Mouse (Mus musculus): Measurements from ENCODE around the gene Stil. TPM values are rescaled to one million over a fixed set of nuclear protein-coding genes. Genes with fewer than 3 reads are reported as not detected.

Stil gene
- polyA plus RNA-seq, 1 experiment, result 7.8 TPM

DNA sequence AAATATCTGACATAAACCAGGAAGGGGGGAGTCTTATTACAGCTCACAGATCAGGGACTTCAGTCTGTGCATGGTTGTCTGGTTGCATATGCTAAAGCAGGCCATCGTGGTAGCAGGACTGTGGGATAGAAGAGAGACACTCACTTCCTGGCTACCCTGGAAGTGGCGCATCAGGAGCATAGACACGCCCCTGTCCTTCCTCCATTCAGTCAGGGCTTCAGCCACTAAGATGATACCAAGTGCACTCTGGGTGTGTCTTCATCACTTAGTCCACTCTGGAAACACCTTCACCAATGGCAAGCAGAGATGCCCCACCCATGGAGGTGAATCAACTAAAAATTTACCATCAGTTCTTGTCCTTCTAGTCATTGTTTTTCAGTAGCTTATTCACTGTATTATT is 14.3 kb downstream of the Stil start:
- H3K4me1 ChIP-seq (ENCODE audit: control insufficient read depth, insufficient read depth, low read length), result no peaks in the 10 kb centered on the region
- WGBS, result 89% methylated on average over 3 of the region's 3 CpGs
- TF ChIP-seq POLR2A (IDR thresholded peaks at IDR 0.05; ENCODE audit: borderline replicate concordance, control insufficient read depth, low read depth, low read length) (no peak), CTCF (IDR thresholded peaks at IDR 0.05; ENCODE audit: control insufficient read depth, insufficient read depth, low read length) (no peak)

DNA sequence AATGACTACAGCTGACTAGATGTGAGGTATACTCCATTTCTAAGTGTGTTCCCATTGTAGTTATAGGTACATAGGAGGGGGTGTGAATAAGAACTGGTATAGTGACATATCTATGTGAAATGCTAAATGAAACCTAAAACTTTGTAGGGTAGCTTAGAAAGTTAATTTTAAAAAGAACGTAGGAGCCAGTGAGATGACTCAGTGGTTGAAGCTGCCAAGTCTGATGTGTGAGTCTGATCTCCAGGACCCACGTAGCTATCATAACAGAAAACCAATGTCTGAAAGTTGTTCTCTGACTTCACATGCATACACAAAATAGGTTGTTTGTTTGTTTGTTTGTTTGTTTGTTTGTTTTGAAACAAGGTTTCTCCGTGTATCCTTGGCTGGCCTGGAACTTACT is 20.0 kb downstream of the Stil start:
- no peak for TF ChIP-seq POLR2A (IDR thresholded peaks at IDR 0.05; ENCODE audit: borderline replicate concordance, control insufficient read depth, low read depth, low read length)
- no peak for TF ChIP-seq CTCF (IDR thresholded peaks at IDR 0.05; ENCODE audit: control insufficient read depth, insufficient read depth, low read length)
- WGBS, result 90% methylated on average over 3 of the region's 3 CpGs
- no peaks in the 10 kb centered on the region for H3K4me1 ChIP-seq (ENCODE audit: control insufficient read depth, insufficient read depth, low read length)
- no peak overlapping the region for H3K27ac ChIP-seq (ENCODE audit: control insufficient read depth, insufficient read depth, low read depth, low read length, poor library complexity)
- no peak overlapping the region for H3K4me3 ChIP-seq (replicated peaks; ENCODE audit: control insufficient read depth, low read depth, low read length)

More for the DNA sequence above, 14.3 kb downstream of the Stil start:
- Histone ChIP-seq H3K4me3 (replicated peaks; ENCODE audit: control insufficient read depth, low read depth, low read length) (no peak overlapping the region), H3K27ac (ENCODE audit: control insufficient read depth, insufficient read depth, low read depth, low read length, poor library complexity) (no peak overlapping the region)

DNA sequence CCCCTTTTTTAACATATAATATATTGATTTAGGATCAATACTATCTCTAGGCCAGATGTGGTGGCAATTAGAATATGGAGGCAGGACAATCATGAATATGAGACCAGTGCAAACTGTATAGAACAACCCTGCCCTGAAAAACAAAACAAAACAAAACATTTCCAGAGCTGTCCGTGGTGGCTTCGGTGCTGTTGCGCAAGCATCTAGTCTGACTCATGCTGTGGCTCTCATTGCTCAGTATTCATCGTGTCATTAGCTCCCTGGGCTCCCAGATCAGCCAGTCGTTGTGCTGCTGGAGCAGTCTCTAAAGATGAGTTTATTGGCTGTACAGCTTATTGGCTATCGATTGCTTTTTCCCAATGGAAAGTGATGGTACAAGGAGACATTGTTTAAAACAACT is 35.1 kb downstream of the Stil start:
- 46% methylated on average over 6 of the region's 6 CpGs for WGBS
- no peak overlapping the region for H3K4me3 ChIP-seq (replicated peaks; ENCODE audit: control insufficient read depth, low read depth, low read length)
- no peaks in the 10 kb centered on the region; the same call in 1 of the 2 replicates for H3K4me1 ChIP-seq (ENCODE audit: control insufficient read depth, insufficient read depth, low read length)
- H3K27ac ChIP-seq (ENCODE audit: control insufficient read depth, insufficient read depth, low read depth, low read length, poor library complexity), result no peak overlapping the region
- no peak for TF ChIP-seq CTCF (IDR thresholded peaks at IDR 0.05; ENCODE audit: control insufficient read depth, insufficient read depth, low read length)
- no peak for TF ChIP-seq POLR2A (IDR thresholded peaks at IDR 0.05; ENCODE audit: borderline replicate concordance, control insufficient read depth, low read depth, low read length)

DNA sequence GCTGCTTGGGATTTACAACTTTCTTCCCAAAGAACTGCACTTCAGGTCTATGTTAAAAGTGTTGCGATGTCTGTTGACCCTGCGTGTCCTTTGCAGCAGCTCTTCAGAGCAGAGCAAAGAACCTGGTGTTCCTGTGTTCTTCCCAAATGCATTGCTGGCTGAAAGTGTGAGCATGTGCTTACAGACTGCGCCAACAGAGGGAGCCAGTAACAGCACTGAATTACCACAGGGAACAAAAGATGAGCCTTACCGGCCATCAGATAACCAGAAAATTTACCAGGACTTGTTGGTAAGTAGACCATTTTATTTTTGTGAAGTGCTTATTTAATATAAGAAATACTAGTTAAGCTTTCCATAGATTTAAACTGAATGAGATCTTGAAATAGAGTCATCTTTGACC is 38.3 kb downstream of the Stil start:
- Histone ChIP-seq H3K27ac (ENCODE audit: control insufficient read depth, insufficient read depth, low read depth, low read length, poor library complexity) (no peak overlapping the region), H3K4me1 (ENCODE audit: control insufficient read depth, insufficient read depth, low read length) (no peaks in the 10 kb centered on the region; the same call in 1 of the 2 replicates), H3K4me3 (replicated peaks; ENCODE audit: control insufficient read depth, low read depth, low read length) (no peak overlapping the region)
- TF ChIP-seq POLR2A (IDR thresholded peaks at IDR 0.05; ENCODE audit: borderline replicate concordance, control insufficient read depth, low read depth, low read length), result no peak
- TF ChIP-seq CTCF (IDR thresholded peaks at IDR 0.05; ENCODE audit: control insufficient read depth, insufficient read depth, low read length), result peak; percentile 51; the same call in 1 of the 2 replicates
- WGBS, result 30% methylated on average over 4 of the region's 4 CpGs

DNA sequence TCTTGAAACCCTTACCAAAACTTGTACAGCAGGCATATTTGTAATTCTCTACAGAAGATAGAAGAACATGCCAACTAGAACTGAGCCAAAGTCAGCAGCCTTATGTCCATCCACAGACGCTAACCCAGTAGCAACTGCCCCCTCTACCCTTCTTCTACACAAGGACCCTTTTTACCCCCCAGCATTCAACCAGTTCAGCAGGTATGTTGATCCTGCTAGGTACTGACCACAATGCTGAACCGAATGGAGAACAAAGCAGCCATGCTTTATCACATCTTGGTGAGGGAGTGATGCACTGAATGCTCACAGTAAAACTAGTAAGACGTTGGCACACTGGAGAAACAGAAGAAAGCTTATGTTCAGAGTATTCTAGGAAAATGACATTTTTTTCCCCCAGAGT is 45.7 kb downstream of the Stil start:
- peaks cover 1% of the 10 kb centered on the region; the same call in 1 of the 2 replicates for H3K4me1 ChIP-seq (ENCODE audit: control insufficient read depth, insufficient read depth, low read length)
- H3K4me3 ChIP-seq (replicated peaks; ENCODE audit: control insufficient read depth, low read depth, low read length), result no peak overlapping the region
- WGBS, result 79% methylated on average over 3 of the region's 3 CpGs
- H3K27ac ChIP-seq (ENCODE audit: control insufficient read depth, insufficient read depth, low read depth, low read length, poor library complexity), result no peak overlapping the region
- TF ChIP-seq CTCF (IDR thresholded peaks at IDR 0.05; ENCODE audit: control insufficient read depth, insufficient read depth, low read length) (no peak), POLR2A (IDR thresholded peaks at IDR 0.05; ENCODE audit: borderline replicate concordance, control insufficient read depth, low read depth, low read length) (no peak)

DNA sequence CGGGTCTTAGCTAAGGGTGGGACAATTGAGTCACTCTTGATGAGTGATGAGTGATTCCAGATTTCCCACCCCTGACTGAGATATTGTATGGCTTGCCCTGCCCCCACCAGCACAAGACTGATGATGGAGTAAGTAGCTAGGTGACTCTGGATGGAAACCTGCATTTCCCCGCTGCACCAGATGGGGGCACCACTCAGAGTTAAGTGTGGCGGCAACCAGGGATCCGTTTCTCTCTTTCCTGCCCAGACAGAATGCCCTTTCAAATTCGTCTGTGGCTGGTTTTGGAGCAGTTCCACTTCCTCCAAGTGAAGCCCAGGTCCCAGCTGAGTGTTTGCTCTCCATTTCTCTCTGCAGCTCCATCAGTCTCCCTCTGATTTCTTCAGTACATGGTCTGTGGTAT is 47.8 kb downstream of the Stil start:
- 2% methylated on average over 5 of the region's 5 CpGs for WGBS
- Histone ChIP-seq H3K27ac (ENCODE audit: control insufficient read depth, insufficient read depth, low read depth, low read length, poor library complexity) (peak overlapping the region; percentile 57; the same call in 1 of the 2 replicates), H3K4me3 (replicated peaks; ENCODE audit: control insufficient read depth, low read depth, low read length) (peak overlapping the region; percentile 35), H3K4me1 (ENCODE audit: control insufficient read depth, insufficient read depth, low read length) (peaks cover 1% of the 10 kb centered on the region; the same call in 1 of the 2 replicates)
- peak; percentile 82 for TF ChIP-seq CTCF (IDR thresholded peaks at IDR 0.05; ENCODE audit: control insufficient read depth, insufficient read depth, low read length)
- TF ChIP-seq POLR2A (IDR thresholded peaks at IDR 0.05; ENCODE audit: borderline replicate concordance, control insufficient read depth, low read depth, low read length), result no peak

DNA sequence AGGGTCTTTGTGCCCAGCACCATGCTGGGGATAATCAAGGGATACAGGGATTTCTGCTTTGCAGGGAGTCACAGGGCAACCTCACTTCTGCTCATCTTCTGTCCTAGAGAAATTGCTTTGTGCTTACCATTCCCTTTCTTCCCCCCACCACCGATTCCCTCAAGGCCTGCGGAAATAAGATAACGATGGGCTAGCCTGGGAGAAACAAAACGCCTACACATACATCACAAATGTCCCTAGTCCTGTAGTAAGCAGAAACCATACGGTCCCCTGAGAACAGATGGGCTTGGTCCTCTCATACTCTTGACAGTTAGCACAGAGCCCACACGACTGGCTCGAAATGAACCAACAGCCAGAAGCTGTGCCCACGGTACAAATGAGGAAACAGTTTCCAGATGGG is 48.2 kb downstream of the Stil start:
- 15% methylated on average over 8 of the region's 8 CpGs for WGBS
- H3K4me3 ChIP-seq (replicated peaks; ENCODE audit: control insufficient read depth, low read depth, low read length), result no peak overlapping the region
- no peak for TF ChIP-seq POLR2A (IDR thresholded peaks at IDR 0.05; ENCODE audit: borderline replicate concordance, control insufficient read depth, low read depth, low read length)
- no peak for TF ChIP-seq CTCF (IDR thresholded peaks at IDR 0.05; ENCODE audit: control insufficient read depth, insufficient read depth, low read length)
- peaks cover 1% of the 10 kb centered on the region; the same call in 1 of the 2 replicates for H3K4me1 ChIP-seq (ENCODE audit: control insufficient read depth, insufficient read depth, low read length)
- peak overlapping the region; percentile 77 for H3K27ac ChIP-seq (ENCODE audit: control insufficient read depth, insufficient read depth, low read depth, low read length, poor library complexity)

DNA sequence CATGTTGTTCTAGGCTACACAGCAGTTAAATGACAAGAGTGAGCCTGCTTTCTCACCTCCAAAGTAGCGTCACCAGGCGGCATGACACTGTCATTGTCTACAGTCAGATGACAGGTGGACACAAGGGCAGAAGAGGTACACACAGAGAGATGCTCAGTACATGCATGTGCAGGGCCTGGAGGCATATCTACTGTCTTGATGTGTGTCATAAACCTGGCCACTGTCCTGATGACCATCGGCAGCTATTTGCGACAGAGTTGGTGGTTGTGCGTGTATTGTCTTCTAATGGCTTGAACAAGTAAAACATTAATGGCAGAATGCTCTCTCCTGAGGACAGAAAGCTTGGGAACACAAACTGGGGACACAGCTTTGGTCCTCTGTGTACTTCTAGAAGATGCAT is 51.3 kb downstream of the Stil start:
- TF ChIP-seq POLR2A (IDR thresholded peaks at IDR 0.05; ENCODE audit: borderline replicate concordance, control insufficient read depth, low read depth, low read length) (no peak), CTCF (IDR thresholded peaks at IDR 0.05; ENCODE audit: control insufficient read depth, insufficient read depth, low read length) (no peak)
- H3K4me1 ChIP-seq (ENCODE audit: control insufficient read depth, insufficient read depth, low read length), result peaks cover 1% of the 10 kb centered on the region; the same call in 1 of the 2 replicates
- H3K27ac ChIP-seq (ENCODE audit: control insufficient read depth, insufficient read depth, low read depth, low read length, poor library complexity), result no peak overlapping the region
- 94% methylated on average over 5 of the region's 5 CpGs for WGBS
- no peak overlapping the region for H3K4me3 ChIP-seq (replicated peaks; ENCODE audit: control insufficient read depth, low read depth, low read length)

All from bone marrow, adult 2 months (tissue).